Mouse (Mus musculus): ENCODE results near the gene Glp1r. TPM values are rescaled to one million over a fixed set of nuclear protein-coding genes. Genes with fewer than 3 reads are reported as not detected.

The Glp1r gene
- polyA plus RNA-seq, 1 experiment from 2014 or later: 0.13 TPM

DNA sequence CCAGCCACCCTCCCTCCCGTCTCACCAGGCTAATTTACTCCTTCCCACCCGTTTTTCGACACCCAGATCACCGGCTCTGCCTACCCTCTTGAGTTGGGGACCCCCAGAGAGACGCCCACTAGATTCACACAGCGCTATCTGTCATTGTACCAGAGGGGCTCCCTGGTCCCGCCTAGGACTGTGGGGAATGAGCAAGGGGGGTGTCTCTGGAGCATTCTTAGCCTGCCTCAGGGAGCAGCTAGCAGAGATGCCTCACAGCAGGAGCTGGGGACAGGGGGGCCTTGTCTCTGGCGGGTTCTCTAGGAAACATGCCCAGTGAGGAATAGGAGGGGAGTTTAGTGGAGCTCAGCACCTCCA lies 10.1 kb downstream of the Glp1r start:
- ATAC-seq (ENCODE audit: insufficient number of reproducible peaks, low FRiP score): no peak
- H3K4me3 ChIP-seq: no peak overlapping the region
- H3K9ac ChIP-seq: no peak overlapping the region
- 50% methylated on average over 8 of the region's 8 CpGs for WGBS
- peaks cover 15% of the 10 kb centered on the region for H3K4me1 ChIP-seq (replicated peaks)
- no peak overlapping the region for H3K27ac ChIP-seq (ENCODE audit: poor library complexity, severe bottlenecking)
- H3K36me3 ChIP-seq: no peaks in the 10 kb centered on the region
- peaks cover 36% of the 10 kb centered on the region for H3K27me3 ChIP-seq (replicated peaks)
- H3K4me2 ChIP-seq: no peak overlapping the region
- no peaks in the 10 kb centered on the region for H3K9me3 ChIP-seq (replicated peaks)

DNA sequence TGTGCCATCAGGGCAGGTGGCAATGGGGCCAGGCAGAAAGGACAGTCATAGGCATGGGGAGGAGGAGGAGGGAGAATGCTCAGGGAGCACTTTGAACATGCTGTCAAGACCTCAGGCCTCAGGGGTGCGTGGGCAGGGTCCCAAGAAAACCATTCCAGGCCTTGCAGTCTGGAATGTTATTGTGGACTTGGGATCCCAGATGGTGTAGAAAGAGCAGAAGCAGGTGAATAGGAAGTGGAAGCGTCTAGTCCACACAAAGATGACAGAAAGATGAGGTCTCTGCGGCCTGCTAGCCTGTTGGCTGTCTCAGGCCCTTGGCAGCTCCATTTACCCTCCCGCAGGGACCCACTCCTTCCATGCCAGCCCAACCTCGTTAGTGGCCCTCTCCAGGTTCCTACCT lies 10.9 kb downstream of the Glp1r start:
- ATAC-seq (ENCODE audit: insufficient number of reproducible peaks, low FRiP score): no peak
- H3K9me3 ChIP-seq (replicated peaks): no peaks in the 10 kb centered on the region
- WGBS: 72% methylated on average over 5 of the region's 5 CpGs
- no peak overlapping the region for H3K4me2 ChIP-seq
- H3K27me3 ChIP-seq (replicated peaks): peaks cover 28% of the 10 kb centered on the region
- H3K9ac ChIP-seq: no peak overlapping the region
- H3K4me3 ChIP-seq: no peak overlapping the region
- no peaks in the 10 kb centered on the region for H3K36me3 ChIP-seq
- peaks cover 10% of the 10 kb centered on the region for H3K4me1 ChIP-seq (replicated peaks)
- no peak overlapping the region for H3K27ac ChIP-seq (ENCODE audit: poor library complexity, severe bottlenecking)

DNA sequence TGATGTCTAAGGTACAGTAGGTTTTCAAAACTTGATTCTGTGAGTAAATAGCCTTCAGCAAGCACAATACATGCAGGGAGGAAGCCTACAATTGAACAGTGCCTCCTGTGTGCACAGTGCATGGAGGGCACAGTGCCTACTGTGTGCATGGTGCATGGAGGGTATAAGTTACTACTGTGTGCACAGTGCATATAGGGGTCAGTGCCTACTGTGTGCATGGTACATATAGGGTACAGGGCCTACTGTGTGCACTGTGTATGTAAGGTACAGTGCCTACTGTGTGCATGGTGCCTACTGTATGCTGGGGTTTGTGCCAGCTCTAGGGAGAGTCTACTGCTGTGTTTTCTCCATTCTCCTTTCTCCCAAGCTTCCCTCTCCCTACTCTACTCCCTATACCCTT lies 12.6 kb downstream of the Glp1r start:
- Histone ChIP-seq H3K27ac (ENCODE audit: poor library complexity, severe bottlenecking) (no peak overlapping the region), H3K9ac (no peak overlapping the region), H3K36me3 (no peaks in the 10 kb centered on the region), H3K4me1 (replicated peaks) (peaks cover 6% of the 10 kb centered on the region; the same call in 1 of the 2 replicates), H3K9me3 (replicated peaks) (no peaks in the 10 kb centered on the region), H3K4me2 (no peak overlapping the region), H3K4me3 (no peak overlapping the region), H3K27me3 (replicated peaks) (peaks cover 20% of the 10 kb centered on the region)
- no peak for ATAC-seq (ENCODE audit: insufficient number of reproducible peaks, low FRiP score)

DNA sequence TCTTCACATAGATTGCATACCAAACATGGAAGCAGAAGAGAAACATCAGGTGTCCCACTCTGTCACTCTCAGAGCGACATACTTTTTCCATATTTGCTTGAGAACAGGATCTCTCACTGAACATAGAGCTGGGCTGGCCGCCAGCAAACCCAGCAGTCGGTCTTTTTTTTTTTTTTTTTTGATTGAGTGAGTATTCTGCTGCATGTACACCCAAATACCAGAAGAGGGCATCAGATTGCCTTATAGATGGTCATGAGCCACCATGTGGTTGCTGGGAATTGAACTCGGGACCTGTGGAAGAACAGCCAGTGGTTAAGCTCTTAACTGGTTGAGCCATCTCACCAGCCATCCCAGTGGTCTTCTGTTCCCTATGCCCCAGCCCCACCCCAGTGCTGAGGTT lies 21.9 kb downstream of the Glp1r start:
- Histone ChIP-seq H3K9me3 (replicated peaks) (no peaks in the 10 kb centered on the region), H3K4me3 (no peak overlapping the region), H3K4me1 (replicated peaks) (no peaks in the 10 kb centered on the region), H3K27ac (ENCODE audit: poor library complexity, severe bottlenecking) (no peak overlapping the region), H3K9ac (no peak overlapping the region), H3K27me3 (replicated peaks) (no peaks in the 10 kb centered on the region), H3K36me3 (no peaks in the 10 kb centered on the region), H3K4me2 (no peak overlapping the region)
- ATAC-seq (ENCODE audit: insufficient number of reproducible peaks, low FRiP score): no peak
- 63% methylated on average over 4 of the region's 4 CpGs for WGBS

DNA sequence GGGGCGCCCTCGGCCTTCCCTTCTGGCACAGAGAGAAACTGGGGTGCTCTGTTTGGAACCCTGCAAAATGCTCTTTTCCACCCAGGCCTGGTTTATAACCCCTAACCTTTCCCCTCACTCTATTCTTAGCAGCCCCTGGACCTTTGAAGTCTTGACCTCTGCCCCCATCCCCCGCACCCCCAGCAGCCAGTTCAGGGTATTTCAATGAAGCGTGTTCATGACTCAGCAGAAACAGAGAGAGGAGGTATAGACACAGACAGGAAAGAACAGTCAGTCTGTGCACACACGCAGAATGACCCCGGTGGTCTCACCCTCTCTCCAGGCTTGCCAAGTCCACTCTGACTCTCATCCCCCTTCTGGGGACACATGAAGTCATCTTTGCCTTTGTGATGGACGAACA lies 29.2 kb downstream of the Glp1r start:
- H3K4me2 ChIP-seq: no peak overlapping the region
- no peak overlapping the region for H3K27ac ChIP-seq (ENCODE audit: poor library complexity, severe bottlenecking)
- no peaks in the 10 kb centered on the region for H3K36me3 ChIP-seq
- no peak overlapping the region for H3K4me3 ChIP-seq
- H3K9ac ChIP-seq: no peak overlapping the region
- no peak for ATAC-seq (ENCODE audit: insufficient number of reproducible peaks, low FRiP score)
- H3K27me3 ChIP-seq (replicated peaks): no peaks in the 10 kb centered on the region
- no peaks in the 10 kb centered on the region for H3K4me1 ChIP-seq (replicated peaks)
- 84% methylated on average over 7 of the region's 7 CpGs for WGBS
- no peaks in the 10 kb centered on the region for H3K9me3 ChIP-seq (replicated peaks)

DNA sequence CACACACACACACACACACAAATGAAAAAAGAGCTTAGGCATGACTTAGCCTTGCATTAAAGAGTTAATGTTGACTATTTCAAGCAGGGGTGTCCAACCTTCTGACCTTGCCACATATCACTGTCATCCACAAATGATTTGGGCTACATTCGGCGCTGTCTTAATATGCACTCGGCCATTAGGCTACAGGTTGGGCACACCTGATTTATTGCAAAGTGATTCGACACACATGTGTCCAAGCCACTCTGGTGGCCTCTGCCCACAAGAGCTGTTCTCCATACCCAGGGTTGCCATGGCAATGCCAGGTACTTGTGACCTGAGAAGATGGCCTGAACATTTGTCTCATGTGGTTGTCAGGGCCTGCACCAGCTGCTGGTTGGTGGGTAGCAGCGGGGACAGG lies 31.2 kb downstream of the Glp1r start:
- H3K4me1 ChIP-seq (replicated peaks): peaks cover 3% of the 10 kb centered on the region
- no peak overlapping the region for H3K27ac ChIP-seq (ENCODE audit: poor library complexity, severe bottlenecking)
- H3K4me2 ChIP-seq: no peak overlapping the region
- no peak overlapping the region for H3K4me3 ChIP-seq
- no peaks in the 10 kb centered on the region for H3K9me3 ChIP-seq (replicated peaks)
- no peaks in the 10 kb centered on the region for H3K27me3 ChIP-seq (replicated peaks)
- no peaks in the 10 kb centered on the region for H3K36me3 ChIP-seq
- no peak for ATAC-seq (ENCODE audit: insufficient number of reproducible peaks, low FRiP score)
- no peak overlapping the region for H3K9ac ChIP-seq
- WGBS: 81% methylated on average over 5 of the region's 5 CpGs

DNA sequence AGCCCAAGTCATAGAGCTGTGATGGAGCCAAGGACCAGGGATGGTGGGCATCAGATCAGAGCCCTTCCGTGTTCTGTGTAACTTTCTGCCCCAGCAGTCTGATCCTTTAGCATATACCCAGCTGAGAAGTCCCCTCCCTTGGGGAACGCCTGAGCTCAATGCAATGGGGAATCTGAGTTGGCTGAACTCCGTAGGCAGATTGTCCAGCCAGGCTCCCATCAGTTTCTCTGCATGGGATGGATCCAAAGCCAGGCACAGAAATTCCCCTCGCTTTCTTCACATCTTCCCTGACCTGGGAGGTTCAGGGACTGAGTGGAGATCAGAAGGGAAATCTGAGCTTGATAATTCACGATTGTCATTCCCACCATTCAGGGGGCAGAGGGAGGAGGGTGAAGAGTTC lies 33.7 kb downstream of the Glp1r start:
- Histone ChIP-seq H3K27ac (ENCODE audit: poor library complexity, severe bottlenecking) (no peak overlapping the region), H3K27me3 (replicated peaks) (no peaks in the 10 kb centered on the region), H3K9ac (no peak overlapping the region), H3K4me1 (replicated peaks) (peaks cover 15% of the 10 kb centered on the region), H3K9me3 (replicated peaks) (no peaks in the 10 kb centered on the region), H3K4me3 (no peak overlapping the region), H3K4me2 (no peak overlapping the region), H3K36me3 (no peaks in the 10 kb centered on the region)
- WGBS: 65% methylated on average over 5 of the region's 5 CpGs
- ATAC-seq (ENCODE audit: insufficient number of reproducible peaks, low FRiP score): no peak

DNA sequence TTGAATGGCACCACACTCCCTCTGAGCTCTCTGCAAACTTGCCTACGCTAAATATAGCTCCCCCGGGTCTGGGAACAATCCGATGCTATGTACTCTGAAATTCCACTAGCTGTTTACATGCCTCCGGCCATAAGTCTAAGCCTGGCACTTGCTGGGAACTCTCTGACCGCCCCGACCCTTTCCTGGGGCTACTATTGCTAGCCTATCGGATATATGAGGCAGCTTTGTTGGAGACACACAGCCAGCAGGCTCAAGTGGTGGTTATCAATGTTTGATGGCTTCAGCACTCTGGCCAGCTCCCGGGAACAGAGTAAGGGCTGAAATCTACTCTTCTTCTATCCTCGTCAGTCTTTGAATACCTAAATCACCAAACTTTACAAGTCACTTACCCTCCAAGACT lies 36.9 kb downstream of the Glp1r start:
- H3K27me3 ChIP-seq (replicated peaks): no peaks in the 10 kb centered on the region
- peaks cover 15% of the 10 kb centered on the region for H3K4me1 ChIP-seq (replicated peaks)
- H3K9me3 ChIP-seq (replicated peaks): no peaks in the 10 kb centered on the region
- no peak overlapping the region for H3K4me3 ChIP-seq
- H3K4me2 ChIP-seq: no peak overlapping the region
- 27% methylated on average over 9 of the region's 9 CpGs for WGBS
- no peak overlapping the region for H3K27ac ChIP-seq (ENCODE audit: poor library complexity, severe bottlenecking)
- ATAC-seq (ENCODE audit: insufficient number of reproducible peaks, low FRiP score): no peak
- no peaks in the 10 kb centered on the region for H3K36me3 ChIP-seq
- no peak overlapping the region for H3K9ac ChIP-seq

DNA sequence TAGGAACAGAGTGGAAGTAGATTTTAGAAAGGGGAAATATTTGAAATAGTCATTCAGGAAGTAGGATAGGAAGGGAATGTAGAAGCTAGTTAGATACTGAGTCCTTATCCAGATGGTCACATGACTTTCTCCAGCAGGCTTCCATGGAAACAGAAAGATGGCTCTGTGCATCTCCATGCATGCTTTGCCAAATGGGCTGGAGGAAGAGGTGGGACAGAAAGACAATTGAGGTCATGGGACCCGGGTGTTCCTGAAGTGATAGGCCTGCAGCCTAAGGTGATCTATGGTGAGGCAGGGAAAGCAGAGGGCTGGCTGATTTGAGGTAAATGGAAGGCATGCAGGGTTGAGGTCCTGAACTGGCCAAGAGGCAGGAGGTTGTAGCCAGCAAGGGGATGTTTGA lies 46.8 kb downstream of the Glp1r start:
- Histone ChIP-seq H3K36me3 (no peaks in the 10 kb centered on the region), H3K27me3 (replicated peaks) (no peaks in the 10 kb centered on the region; the same call in none of the 2 replicates), H3K9ac (no peak overlapping the region), H3K27ac (ENCODE audit: poor library complexity, severe bottlenecking) (no peak overlapping the region), H3K9me3 (replicated peaks) (no peaks in the 10 kb centered on the region), H3K4me2 (no peak overlapping the region), H3K4me3 (no peak overlapping the region), H3K4me1 (replicated peaks) (no peaks in the 10 kb centered on the region)
- no peak for ATAC-seq (ENCODE audit: insufficient number of reproducible peaks, low FRiP score)
- WGBS: 47% methylated on average over 1 of the region's 1 CpGs

DNA sequence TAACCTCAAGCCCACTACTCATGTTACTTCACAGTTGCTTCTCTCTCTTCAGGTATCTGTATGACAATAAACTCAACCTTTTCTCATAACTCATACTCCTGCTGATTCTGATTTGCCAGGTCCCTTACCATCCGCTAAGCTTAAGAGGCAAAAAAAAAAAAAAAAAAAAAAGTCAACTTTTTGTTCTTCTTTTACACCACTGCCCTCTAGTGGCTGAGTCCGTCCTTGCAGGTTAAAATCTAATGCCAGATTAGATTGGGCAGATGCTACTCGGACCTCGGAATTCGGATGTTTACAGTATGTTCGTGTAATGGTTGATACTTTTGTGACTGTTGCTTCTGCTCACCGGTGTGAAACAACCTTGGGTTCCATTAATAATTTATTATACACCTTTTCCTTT lies 49.2 kb downstream of the Glp1r start:
- no peaks in the 10 kb centered on the region for H3K9me3 ChIP-seq (replicated peaks)
- no peak overlapping the region for H3K4me3 ChIP-seq
- no peak for ATAC-seq (ENCODE audit: insufficient number of reproducible peaks, low FRiP score)
- H3K4me1 ChIP-seq (replicated peaks): no peaks in the 10 kb centered on the region
- H3K27ac ChIP-seq (ENCODE audit: poor library complexity, severe bottlenecking): no peak overlapping the region
- no peaks in the 10 kb centered on the region for H3K36me3 ChIP-seq
- 11% methylated on average over 7 of the region's 7 CpGs for WGBS
- H3K27me3 ChIP-seq (replicated peaks): peaks cover 11% of the 10 kb centered on the region
- no peak overlapping the region for H3K4me2 ChIP-seq
- no peak overlapping the region for H3K9ac ChIP-seq

DNA sequence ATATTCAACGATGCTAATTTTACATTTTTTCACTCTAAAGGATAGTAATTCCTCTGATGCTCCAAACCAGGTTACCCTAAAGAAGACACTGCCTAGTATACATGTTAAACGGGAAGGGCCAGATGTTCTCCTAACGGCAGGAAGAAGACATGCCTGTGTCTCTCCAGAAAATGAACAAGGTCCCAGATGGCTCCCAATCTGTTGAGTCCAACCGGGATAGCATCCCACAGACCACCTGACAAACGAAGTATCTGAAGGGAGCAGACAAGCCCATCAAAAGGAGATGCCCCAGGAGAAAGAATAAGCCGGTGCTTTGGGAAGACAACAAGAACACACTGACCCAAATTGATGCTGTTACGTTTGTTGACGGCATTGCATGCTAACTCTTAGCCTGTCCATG lies 50.0 kb downstream of the Glp1r start:
- no peak overlapping the region for H3K27ac ChIP-seq (ENCODE audit: poor library complexity, severe bottlenecking)
- no peak overlapping the region for H3K4me3 ChIP-seq
- no peak for ATAC-seq (ENCODE audit: insufficient number of reproducible peaks, low FRiP score)
- no peak overlapping the region for H3K9ac ChIP-seq
- H3K4me1 ChIP-seq (replicated peaks): no peaks in the 10 kb centered on the region
- no peak overlapping the region for H3K4me2 ChIP-seq
- H3K9me3 ChIP-seq (replicated peaks): no peaks in the 10 kb centered on the region
- 63% methylated on average over 8 of the region's 8 CpGs for WGBS
- peaks cover 11% of the 10 kb centered on the region; the same call in 1 of the 2 replicates for H3K27me3 ChIP-seq (replicated peaks)
- H3K36me3 ChIP-seq: no peaks in the 10 kb centered on the region

DNA sequence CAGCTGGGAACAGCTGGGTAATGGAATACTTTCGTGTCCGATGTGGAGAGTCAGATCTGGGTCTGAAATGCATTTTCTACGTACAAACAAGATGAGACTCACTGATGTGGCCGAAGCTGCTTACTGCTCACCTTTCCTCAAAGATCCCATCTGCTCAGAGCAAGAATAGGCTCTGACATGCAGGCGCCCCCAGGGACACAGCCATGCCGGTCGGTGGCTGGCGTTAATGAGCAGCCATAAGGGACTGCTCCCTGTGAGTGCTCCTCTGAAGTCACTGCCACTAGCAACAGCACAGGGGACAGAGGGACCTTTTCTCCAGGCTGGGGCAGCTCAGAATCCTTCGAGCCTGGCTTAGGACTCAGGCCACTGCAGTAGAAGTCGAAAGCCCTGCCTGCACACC lies 52.7 kb downstream of the Glp1r start, which contains the start of gene Umodl1:
Gene Umodl1, plus strand, starts transcription at position 301 of the 400 bp plus-strand sequence.
- Histone ChIP-seq H3K4me3 (no peak within 1 kb of the TSS), H3K9me3 (replicated peaks) (peaks cover 3% of the 10 kb centered on the region; the same call in 1 of the 2 replicates), H3K9ac (no peak within 1 kb of the TSS), H3K27ac (ENCODE audit: poor library complexity, severe bottlenecking) (no peak within 1 kb of the TSS), H3K27me3 (replicated peaks) (0 out of 2 replicates have a peak, but pooled peaks cover 11% of the 10 kb centered on the region), H3K4me1 (replicated peaks) (no peaks in the 10 kb centered on the region), H3K4me2 (no peak within 1 kb of the TSS), H3K36me3 (no peaks in the 10 kb centered on the region)
- no peak for ATAC-seq (ENCODE audit: insufficient number of reproducible peaks, low FRiP score)
- WGBS: 40% methylated on average over 10 of the region's 10 CpGs

Data from heart, embryonic 12.5 days (tissue).